Mouse (Mus musculus): Measurements from ENCODE around the gene Klhdc9. TPM values are rescaled to one million over a fixed set of nuclear protein-coding genes. Genes with fewer than 3 reads are reported as not detected.

Gene Klhdc9
- not detected in 2 replicates for total RNA-seq (2014; fragmentation: Nextera tagmentation)
- 0.52 and 0.77 TPM in 2 replicates for total RNA-seq (2017)

DNA sequence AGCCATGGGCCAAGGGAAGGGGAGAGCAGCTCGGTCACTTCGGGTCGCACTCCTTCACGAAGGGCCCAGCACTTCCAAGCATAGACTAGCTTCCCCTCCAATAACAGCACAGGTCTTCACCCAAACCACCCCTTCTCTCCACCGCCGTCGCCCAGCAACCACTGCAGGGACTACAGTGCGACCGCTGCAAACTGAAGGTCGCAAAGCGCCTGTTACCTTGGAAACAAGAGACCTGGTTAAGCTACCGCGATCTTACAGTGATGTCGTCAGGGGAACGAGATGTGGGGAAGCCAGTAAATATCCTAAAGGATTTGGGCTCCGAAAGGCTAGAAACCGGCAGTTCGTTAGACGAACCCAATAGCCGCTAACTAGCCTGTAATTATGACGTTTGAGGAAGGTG lies at the start of gene Klhdc9:
Klhdc9 (minus strand) TSS at position 143 of the 400 bp plus-strand sequence.
- ATAC-seq (replicated peaks; ENCODE audit: poor library complexity, severe bottlenecking): peak; percentile 94

DNA sequence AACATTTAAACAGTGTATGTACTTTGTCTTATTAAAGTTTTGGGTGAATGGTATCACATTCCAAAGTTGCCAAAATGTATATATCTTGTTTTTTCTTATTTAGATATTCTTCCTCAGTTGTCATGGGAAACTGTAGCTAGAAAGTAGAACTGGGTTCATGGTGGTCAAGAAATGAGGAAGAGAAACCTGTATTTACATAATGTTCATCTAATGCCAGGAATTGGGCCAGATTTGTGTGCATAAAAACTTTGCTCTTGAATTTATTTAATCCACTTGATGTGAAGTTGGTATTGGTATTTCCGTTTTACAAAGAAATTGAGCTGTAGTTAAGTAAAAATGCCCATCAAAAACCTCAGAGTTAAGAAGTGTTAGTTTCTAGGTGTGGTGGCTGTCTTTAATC lies 49.6 kb upstream of the Klhdc9 start:
- ATAC-seq (replicated peaks; ENCODE audit: poor library complexity, severe bottlenecking): peak; percentile 26; the same call in 1 of the 2 replicates

DNA sequence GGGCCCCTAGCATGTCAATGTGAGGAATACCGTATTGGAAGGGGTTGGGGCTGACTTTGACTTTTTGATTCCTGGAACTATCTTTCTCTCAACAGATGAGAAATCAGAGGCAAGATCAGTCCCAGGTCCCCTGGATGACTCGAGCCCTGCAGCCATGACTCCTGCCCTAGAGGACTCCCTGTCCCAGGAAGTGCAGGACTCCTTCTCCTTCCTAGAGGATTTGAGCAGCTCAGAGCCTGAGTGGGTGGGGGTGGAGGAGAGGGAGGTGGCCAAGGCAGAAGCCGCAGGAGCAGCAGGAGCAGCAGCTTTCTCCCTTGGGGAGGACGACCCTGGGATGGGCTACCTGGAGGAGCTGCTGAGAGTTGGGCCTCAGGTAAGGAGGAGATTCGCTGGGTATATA lies 46.7 kb upstream of the Klhdc9 start:
- no peak for ATAC-seq (replicated peaks; ENCODE audit: poor library complexity, severe bottlenecking)

DNA sequence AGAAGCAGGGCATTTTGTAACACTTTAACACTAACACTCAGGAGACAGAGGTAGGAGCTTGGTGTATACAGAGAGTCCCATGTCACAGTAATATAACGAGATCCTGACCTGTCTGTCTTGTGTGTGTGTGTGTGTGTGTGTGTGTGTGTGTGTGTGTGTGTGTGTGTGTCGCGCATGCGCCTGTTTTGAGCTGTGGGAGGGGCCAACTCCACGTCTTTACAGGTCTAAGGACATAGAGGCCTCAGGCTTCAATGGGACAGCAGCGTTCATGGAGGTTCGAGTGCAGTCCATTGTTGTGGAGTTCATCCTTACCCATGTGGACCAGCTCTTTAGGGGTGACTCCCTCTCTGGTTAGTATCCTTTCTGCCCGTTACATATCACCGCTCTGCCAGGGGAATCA lies 42.4 kb upstream of the Klhdc9 start:
- no peak for ATAC-seq (replicated peaks; ENCODE audit: poor library complexity, severe bottlenecking)

DNA sequence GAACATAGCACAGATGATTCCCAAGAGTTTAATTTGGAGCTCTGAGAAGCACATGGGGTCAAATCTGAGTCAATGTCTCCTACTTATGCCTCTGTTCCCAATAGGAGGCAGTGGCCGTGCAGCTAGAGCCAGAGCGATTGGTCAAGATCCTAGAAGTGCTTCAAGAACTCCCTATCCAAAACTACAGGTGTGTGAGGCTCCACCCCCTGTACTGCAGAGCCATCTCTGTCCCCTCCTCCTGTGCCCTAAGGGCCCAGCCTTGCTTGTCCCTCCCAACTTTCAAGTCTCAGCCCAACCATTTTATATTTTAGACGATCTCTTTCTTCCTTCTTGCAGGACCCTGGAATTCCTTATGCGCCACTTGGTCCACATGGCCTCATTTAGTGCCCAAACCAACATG lies 41.2 kb upstream of the Klhdc9 start:
- no peak for ATAC-seq (replicated peaks; ENCODE audit: poor library complexity, severe bottlenecking)

DNA sequence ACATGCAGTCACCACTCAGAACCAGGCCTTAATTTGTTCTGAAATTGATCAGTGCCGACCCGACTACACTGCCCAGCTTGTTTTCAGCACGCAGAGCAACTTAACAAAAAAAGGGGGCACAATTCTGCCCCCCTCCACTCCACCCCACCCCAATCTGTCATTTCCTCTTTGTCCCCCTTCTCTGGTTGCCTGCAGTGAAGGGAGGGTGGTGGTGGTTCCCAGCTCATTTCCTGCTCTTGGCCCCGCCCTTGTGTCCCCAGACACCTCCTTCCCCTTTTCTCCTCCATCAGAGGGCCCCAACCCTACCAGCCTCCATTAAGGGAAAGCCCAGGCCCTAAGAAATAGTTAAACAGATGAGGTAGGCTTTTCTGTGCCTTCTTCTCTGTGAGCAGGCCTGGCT lies 29.5 kb upstream of the Klhdc9 start:
- peak; percentile 77 for ATAC-seq (replicated peaks; ENCODE audit: poor library complexity, severe bottlenecking)

DNA sequence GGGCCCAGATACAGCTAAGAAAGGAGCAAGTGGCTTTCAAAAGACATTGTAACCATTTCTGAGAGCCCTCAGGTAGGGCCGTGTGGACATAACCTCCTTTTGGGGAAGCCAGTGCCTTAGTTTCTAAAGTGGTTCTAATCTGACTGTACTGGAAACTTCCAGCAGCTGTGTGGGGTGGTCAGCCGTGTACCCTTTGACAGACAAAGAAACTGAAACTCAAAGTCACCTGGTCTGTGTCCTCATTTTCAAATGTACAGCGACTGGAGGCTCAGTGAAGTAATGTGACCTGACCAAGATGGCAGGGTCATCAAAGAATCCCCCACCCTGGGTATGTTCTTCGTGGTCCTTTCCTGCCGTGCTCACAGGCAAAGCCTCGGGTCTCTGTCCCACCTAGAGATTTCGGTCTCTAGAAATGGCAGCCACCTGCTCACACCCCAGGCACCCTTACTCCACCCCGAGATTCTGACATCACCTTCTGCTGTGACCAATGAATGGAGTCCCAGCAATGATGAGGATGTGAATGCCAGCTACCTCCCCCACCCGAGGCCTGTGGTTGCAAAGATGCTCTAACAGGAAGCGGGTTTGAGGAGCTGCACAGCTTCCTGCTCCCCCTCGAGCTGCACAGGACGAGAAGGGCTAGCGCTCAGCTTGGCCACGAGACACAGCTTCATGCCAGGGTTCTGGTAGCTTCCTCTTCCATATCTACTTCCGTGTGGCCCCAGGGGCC lies 27.9 kb upstream of the Klhdc9 start, which contains the start of gene Arhgap30:
Arhgap30 (plus strand) TSS at position 579 of the 727 bp plus-strand sequence.
- ATAC-seq (replicated peaks; ENCODE audit: poor library complexity, severe bottlenecking): peak; percentile 81

DNA sequence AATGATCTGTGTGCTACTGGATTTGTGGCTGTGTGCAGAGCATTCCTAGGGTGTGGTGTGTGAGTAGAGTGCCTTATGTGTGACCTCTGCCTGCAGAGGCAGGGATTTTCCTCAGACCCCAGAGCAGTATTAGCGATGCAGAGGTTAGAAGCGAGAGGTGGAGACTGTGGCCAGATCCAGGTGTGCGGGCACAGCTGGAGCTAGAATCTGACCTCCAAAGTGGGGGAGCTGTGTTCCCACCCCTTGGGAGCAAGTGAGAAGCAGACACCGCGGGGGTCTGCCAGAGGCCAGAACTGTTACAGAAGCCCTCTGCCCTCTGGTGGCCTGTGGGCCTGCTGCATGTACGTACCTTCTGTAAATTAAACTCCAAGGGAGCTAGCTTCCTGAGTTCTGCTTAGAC lies 26.5 kb upstream of the Klhdc9 start:
- no peak for ATAC-seq (replicated peaks; ENCODE audit: poor library complexity, severe bottlenecking)

DNA sequence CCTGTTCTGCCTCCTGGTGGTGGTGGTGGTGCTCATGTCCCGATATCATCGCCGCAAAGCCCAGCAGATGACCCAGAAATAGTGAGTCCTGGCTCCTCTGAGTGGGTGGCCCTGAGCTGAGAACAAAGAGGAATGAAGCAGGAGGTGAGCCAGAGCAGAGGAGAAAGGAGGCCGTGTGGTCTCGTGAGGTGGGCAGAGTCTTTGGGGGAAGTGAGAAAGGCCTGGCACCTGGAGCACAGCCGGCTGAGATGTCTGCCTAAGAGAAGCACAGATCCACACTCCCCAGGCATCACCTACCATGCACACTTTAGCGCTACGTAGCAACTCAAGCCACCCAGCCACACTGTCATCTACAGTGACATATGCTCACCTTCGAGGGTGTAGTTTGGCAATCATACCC lies 24.6 kb upstream of the Klhdc9 start:
- ATAC-seq (replicated peaks; ENCODE audit: poor library complexity, severe bottlenecking): no peak

DNA sequence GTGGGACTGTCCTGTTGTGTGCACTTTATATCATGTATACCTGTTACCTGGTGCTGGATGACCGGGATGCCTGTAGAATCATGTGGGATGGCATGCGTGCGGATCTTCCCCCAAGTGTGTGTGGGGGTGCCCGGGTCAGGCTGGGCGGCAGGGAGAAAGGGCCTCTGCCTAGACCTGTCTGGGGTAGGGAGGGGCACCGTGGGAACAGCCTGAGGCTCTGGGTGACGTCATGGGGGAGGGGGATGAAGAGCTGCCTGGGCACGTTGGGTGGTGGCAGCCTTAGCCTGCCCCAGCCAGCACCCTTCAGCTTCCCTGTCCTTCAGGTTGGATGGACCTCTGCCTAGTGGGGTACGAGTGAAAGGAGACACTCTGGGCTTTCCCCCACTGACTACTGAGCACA lies 23.8 kb upstream of the Klhdc9 start:
- ATAC-seq (replicated peaks; ENCODE audit: poor library complexity, severe bottlenecking): no peak

DNA sequence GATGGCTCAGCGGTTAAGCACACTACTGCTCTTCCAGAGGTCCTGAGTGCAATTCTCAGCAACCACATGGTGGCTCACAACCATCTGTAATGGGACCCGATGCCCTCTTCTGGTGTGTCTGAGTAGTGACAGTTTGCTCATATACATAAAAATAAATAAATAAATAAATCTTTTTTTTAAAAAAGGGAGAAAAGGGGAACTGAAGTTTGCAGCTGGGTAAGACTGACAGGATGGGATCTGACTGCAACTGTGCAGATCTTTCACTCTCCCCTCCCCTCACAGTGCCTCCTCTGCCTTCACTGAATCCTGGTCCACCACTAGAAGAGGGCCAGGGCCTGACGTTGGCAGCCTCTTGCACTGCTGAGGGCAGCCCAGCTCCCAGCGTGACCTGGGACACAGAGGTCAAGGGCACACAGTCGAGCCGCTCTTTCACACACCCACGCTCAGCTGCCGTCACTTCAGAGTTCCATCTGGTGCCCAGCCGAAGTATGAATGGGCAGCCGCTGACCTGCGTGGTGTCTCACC lies 21.6 kb upstream of the Klhdc9 start:
- peak; percentile 47 for ATAC-seq (replicated peaks; ENCODE audit: poor library complexity, severe bottlenecking)

DNA sequence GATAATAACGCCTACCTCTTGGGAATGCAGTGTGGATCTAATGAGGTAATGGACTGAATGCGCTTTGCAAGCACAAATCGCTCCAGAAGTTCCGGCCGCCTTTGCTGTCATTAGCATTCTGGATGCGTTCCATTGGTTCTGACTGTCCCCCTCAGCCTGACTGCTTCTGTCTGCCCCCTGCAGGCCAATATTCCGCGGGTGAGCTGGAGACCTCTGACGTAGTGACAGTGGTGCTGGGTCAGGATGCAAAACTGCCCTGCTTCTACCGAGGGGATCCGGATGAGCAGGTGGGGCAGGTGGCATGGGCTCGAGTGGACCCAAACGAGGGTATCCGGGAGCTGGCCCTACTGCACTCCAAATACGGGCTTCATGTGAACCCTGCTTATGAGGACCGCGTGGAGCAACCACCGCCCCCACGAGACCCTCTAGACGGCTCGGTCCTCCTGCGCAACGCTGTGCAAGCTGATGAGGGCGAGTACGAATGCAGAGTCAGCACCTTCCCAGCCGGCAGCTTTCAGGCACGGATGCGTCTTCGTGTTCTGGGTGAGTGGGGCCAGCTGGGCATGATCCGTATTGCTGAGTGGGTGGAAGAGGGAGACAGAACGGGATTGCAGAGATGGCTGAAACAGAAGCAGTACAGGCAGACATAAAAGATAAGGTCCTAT lies 19.5 kb upstream of the Klhdc9 start:
- ATAC-seq (replicated peaks; ENCODE audit: poor library complexity, severe bottlenecking): peak; percentile 65

DNA sequence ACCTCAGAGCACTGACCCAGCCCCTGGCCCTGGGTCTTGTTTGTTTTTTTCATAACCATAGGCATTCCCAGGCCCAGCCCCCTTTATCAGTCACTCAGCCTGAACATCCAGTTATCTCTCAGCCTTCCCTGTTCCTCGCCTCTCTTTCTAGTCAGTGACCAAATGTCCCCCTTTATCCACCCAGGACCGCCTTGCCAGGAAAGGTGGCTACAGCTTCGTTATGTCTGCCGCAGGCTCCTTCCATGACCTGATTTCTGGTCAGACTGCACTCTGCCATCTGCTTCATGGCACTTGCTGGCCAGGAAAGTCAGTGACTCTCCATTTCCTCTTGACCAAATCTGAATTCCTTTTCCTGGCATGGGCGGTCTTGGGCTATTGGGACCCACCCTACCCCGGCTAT lies 17.7 kb upstream of the Klhdc9 start:
- no peak for ATAC-seq (replicated peaks; ENCODE audit: poor library complexity, severe bottlenecking)

DNA sequence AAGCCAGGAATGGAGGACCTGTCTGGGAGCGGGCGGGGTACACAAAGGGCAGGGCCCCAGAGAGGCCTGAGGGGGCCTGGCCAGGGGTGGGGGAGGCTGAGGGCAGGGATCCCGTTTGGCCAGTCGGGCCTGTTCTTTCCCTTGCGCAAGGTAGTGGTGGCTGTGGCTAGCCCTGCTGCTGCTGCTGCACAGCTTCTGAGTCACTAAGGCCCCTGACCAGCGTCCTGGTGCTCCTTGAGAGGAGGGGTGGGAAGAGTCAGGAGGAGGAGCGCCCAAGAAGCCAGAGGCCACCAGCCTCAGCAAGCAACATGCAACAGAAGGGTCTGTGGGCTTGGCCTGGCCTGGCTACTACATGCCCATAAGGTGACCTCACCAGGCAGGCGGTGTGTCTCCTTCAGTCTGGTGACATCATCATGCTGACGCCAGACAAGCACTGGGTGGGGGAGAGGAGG lies 15.1 kb upstream of the Klhdc9 start:
- ATAC-seq (replicated peaks; ENCODE audit: poor library complexity, severe bottlenecking): peak; percentile 85

DNA sequence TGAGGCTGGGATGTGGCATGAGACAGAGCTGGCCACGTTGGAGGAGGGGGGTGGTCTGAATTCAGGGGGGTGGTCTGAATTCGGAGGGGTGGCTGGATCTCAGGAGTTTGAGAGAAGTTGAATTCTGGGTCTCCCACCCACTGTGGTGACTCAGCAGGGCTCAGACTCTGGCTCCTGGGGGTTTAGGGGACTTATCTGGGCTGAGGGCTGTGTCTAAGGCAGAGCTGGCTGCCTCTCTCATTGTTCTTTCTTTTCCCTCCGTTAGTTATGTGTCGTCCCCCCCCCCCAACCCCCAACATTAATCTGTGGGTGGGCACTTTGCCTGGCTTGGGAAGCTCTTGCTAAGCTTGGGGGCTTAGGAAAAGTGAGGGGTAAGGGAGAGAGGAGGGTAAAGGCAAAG lies 13.3 kb upstream of the Klhdc9 start:
- ATAC-seq (replicated peaks; ENCODE audit: poor library complexity, severe bottlenecking): no peak

DNA sequence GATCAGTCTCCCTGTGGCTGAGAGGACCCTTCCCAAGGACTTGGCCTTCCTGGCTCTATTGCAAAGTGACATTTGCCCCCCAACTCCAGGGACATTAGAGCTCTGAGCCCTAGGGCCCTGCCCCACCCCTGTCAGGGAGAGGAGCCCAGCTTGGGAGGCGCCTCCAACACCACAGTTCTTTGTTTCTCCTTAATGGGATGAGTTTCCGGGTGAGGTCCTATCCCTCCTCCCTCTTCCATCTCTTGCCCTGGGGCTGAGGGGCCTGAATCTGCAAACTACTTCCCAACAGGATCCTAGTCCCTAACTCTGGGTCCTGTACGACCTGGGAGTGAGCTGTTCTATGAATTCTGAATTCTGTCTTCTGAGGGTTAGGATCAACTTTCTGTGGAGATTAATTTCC lies 12.3 kb upstream of the Klhdc9 start:
- no peak for ATAC-seq (replicated peaks; ENCODE audit: poor library complexity, severe bottlenecking)

DNA sequence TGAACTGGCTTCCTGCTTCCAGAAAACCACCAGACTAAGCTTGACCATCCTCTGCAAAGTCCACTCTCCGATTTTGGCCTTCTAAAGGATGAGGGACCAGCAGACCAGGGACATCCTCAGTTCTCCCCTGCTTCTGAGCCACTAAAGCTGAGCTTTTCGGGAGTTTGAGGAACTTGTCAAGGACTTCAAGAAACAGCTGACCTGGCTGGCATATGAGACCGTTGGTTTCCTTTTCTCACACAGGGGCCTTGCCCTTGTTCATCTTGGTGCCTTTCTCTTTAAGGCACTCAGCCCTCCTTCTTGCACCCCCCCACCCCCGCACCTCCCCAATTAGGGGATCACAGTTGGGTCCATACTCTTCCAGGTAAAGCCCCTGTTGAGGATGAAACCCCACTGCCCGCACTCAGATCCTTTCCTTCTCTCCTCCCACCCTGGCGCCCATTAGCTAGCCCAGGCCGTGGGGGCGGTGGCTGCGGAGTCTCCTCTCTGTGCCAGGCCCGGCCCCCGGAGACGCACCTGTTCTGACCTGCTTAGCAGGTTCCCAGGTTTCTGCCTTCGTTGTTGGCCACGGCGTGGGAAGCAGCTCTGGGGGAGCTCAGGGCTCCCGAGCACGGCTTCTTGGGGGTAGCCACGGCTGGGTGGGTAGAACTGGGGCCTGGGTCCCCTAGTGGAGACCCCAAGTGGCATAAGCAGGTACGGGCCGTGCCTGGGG lies 9.4 kb upstream of the Klhdc9 start, which contains the start of gene Nectin4:
Nectin4 (plus strand) TSS at position 255 of the 712 bp plus-strand sequence.
- peak; percentile 50 for ATAC-seq (replicated peaks; ENCODE audit: poor library complexity, severe bottlenecking)

DNA sequence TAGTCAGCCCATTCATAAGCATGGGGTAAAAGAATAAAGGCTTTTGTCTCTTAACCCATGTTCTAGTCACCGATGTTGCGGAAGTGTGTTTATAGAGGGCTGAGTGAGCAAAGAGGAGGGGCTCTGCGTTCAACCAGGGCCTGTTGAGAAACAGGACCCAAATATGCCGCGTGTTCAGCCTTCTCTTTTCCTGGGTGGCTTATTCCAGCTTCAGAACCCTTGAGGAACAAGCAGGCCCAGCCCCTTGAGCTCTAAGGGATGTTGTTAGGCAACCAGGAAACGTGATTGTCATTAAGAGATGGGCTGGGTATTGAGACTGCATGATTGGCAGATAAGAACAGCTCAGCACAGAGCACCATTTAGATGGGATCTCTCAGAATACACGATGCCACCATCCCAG lies 5.3 kb upstream of the Klhdc9 start:
- peak; percentile 75 for ATAC-seq (replicated peaks; ENCODE audit: poor library complexity, severe bottlenecking)

DNA sequence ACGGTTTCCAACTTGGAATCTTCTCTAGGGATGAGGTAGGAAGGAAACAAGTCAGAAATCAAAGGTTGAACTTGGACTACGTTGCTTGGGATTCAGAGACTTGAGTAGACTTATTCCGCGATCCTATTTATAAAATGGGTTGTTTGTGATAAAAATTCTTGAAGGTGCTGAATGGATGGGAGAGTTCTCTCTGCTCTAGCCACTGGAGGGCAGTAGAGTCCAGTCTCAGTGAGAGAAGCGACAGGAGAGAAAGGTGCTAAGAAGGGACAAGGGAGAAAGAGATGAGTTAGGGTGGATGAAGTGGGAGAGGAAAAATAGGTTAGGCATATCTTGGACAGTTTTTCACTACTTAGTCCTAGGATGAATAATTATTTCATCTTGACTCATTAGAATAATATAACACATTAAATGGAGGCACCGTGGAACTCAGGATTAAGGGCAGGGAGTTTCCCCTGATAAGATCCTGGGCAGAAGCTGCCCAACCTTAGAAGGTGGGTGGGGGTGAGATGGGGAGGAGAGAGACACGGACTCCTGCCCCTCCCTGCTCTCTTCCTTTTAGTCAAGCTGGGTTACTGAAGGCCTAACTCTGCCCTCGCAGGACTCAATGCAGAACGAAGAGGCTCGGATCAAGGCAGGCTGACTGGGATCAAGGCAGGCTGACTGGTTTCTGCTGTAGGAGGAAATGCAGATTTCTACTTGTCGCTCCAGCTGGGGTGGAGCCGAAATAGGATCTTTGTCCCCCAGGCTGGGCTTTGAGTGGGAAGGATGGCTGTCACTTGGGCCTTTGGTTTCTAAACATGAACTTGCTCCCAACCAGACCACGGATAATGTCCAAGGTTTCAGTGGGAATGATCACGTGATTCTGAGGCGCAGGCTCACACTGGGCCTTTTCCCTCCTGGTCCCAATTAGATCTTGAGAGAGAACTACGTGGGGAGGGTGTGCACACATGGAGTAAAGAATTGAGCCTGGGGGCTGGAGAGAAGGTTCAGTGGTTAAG lies 807 bp upstream of the Klhdc9 start:
- ATAC-seq (replicated peaks; ENCODE audit: poor library complexity, severe bottlenecking): peak; percentile 53

DNA sequence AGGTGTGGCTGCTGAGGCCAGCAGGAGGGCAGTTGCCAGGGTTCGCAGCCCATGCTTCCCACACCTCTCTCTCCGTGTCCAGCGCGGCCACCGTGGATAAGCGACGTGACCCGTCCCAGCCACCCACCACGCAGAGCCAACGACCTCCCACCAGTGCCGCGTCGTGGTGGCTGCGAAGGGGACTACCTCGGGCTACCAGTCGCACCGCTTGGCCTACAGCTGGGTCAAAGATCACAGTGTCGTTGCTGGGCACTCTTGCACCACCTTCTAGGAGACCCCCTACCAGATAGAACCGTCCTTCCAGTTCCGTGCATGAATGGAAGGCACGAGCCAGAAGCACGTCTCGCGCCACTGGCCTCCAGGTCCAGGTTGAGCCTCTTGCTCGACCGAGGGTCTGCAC lies 345 bp downstream of the Klhdc9 start:
- peak; percentile 10 for ATAC-seq (replicated peaks; ENCODE audit: poor library complexity, severe bottlenecking)
